Mouse (Mus musculus) lung, postnatal 0 days (tissue): ENCODE measurements at regions not wholly inside any gene's neighbourhood (a gene's known extent, or its start where the extent isn't known, plus 50 kb on each side); places are given as distances from the start of the nearest gene placed in this dataset.

ENCODE experiments used
- ATAC-seq: fragments of 200-750 bp; cut with Nextera tagmentation; 2 replicates; pipeline ENCODE4 v1.8.0; 2017; ENCODE audit warnings: moderate library complexity
- DNase-seq: peaks from one replicate; pipeline ENCODE4 v3.0.0-alpha.2; 2016; ENCODE audit warnings: low spot score
- H3K27ac ChIP-seq: fragments of 300-500 bp; sonication (generic); 2 replicates; pipeline ENCODE4 v1.5.1; 2014; ENCODE audit warnings: antibody characterized with exemption, mild to moderate bottlenecking, low read length, mixed read lengths
- H3K27me3 ChIP-seq: fragments of 300-500 bp; sonication (generic); replicated peaks from 2 replicates; pipeline ENCODE4 v1.6.1; 2014; ENCODE audit warnings: low read length, mixed read lengths; ENCODE audit not compliant: insufficient read depth
- H3K36me3 ChIP-seq: fragments of 300-500 bp; sonication (generic); 2 replicates; pipeline ENCODE4 v1.6.1; 2014; ENCODE audit warnings: low read length, mixed read lengths; ENCODE audit not compliant: insufficient read depth
- H3K4me1 ChIP-seq: fragments of 300-500 bp; sonication (generic); 2 replicates; pipeline ENCODE4 v1.6.1; 2014; ENCODE audit warnings: antibody characterized with exemption, low read depth, low read length, mixed read lengths; ENCODE audit not compliant: insufficient read depth
- H3K4me2 ChIP-seq: fragments of 300-500 bp; sonication (generic); replicated peaks from 2 replicates; pipeline ENCODE4 v1.6.1; 2014; ENCODE audit warnings: low read depth, mild to moderate bottlenecking, low read length, moderate library complexity, mixed read lengths
- H3K4me3 ChIP-seq: fragments of 300-500 bp; sonication (generic); 2 replicates; pipeline ENCODE4 v1.5.1; 2014; ENCODE audit warnings: low read depth, low read length
- H3K9ac ChIP-seq: fragments of 300-500 bp; sonication (generic); replicated peaks from 2 replicates; pipeline ENCODE4 v1.6.1; 2014; ENCODE audit warnings: low read depth, mild to moderate bottlenecking
- H3K9me3 ChIP-seq: fragments of 300-500 bp; sonication (generic); 2 replicates; pipeline ENCODE4 v1.6.1; 2016; ENCODE audit warnings: low read length, mixed read lengths
- CTCF ChIP-seq: IDR thresholded peaks from 2 replicates; pipeline ENCODE4 v1.5.1; 2016; ENCODE audit warnings: antibody characterized with exemption, mild to moderate bottlenecking
- EP300 ChIP-seq: IDR thresholded peaks from 2 replicates; pipeline ENCODE4 v1.6.1; 2016; ENCODE audit warnings: antibody characterized with exemption, mild to moderate bottlenecking, control low read depth
- WGBS: fragments of 180-500 bp; shearing (Covaris S2); extraction: QIAGEN DNeasy Blood & Tissue Kit; methylation state at CpG from one replicate; pipeline ENCODE4 v1.1.7; 2014; 5-methylcytosine and 5-hydroxymethylcytosine counted together

DNA sequence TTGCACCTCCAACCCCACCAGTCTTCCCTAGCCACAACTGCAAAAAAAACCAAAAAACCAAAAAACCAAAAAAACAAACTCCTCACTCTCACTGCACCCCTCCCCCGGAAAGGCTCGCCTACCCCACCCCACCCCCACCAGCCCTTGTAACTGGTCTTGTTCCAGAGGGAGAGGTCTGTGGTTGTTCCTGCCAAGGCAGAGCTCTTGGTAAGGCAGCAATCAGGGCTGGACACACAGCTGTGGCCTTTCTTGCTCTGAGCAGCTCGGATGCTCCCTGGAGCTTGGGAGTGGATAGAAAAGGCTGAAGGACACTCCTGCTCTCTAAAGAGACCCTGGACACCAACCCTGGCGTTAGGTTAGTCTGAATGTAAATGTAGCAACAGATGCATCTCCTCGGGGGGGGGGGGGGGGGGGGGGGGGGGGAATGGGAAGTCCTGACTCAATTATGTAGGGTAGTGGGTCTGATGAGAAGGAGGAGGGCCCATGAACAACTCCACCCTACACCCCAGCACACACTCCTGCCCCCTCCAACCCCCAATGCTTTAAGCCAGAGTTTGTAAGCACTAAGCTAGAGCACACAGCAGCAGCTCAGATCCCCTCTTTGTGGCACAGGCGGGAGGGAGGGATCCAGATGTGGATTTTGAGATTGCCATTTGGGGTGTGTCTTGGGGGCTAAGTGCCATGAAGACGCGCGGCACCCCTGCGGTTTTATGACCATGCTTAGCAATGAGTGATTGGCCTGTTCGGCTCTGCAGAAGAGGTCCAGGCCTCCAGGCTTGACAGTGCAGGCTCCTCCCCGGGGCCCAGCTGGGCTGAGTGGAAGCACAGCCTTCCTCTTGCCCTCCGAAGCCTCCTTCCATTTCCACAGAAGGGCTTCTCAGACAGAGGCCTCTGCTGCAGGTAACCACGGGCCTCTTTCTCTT, 121.0 kb upstream of the Dynlrb2 start:
- ATAC-seq (peak; percentile 17; the same call in 1 of the 2 replicates), DNase-seq (no peak)
- Histone ChIP-seq H3K27me3 (no peaks in the 10 kb centered on the region), H3K9me3 (no peaks in the 10 kb centered on the region), H3K4me1 (no peaks in the 10 kb centered on the region), H3K36me3 (no peaks in the 10 kb centered on the region), H3K9ac (no peak overlapping the region), H3K4me2 (no peak overlapping the region), H3K4me3 (no peak overlapping the region), H3K27ac (no peak overlapping the region)
- TF ChIP-seq EP300 (no peak), CTCF (no peak)
- WGBS: 53% methylated on average over 13 of the region's 14 CpGs

DNA sequence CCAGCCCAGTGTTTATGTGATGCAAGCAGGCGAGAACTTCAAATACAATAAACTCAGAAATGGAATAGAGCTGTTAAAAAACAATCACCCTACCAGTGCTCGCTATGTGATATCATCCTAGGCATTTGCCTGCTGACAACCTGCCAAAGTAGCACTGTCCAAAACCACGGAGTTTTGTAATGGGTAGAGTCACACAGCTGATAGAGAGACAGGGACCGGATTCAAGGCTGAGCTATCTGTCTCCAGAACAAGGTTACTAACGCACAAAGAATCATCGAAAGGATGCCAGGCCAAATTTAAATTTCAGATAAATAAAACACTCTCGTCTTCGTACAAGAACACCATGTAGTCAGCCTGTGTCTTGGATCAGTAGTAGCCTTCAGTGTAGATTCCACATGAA, 121.7 kb upstream of the Dynlrb2 start:
- DNase-seq (peak; percentile 29), ATAC-seq (peak; percentile 12; the same call in 1 of the 2 replicates)
- Histone ChIP-seq H3K4me3 (no peak overlapping the region), H3K4me2 (no peak overlapping the region), H3K9me3 (no peaks in the 10 kb centered on the region), H3K27me3 (no peaks in the 10 kb centered on the region), H3K36me3 (no peaks in the 10 kb centered on the region), H3K4me1 (no peaks in the 10 kb centered on the region), H3K9ac (no peak overlapping the region), H3K27ac (no peak overlapping the region)
- WGBS: 59% methylated on average over 8 of the region's 8 CpGs
- TF ChIP-seq CTCF: no peak

DNA sequence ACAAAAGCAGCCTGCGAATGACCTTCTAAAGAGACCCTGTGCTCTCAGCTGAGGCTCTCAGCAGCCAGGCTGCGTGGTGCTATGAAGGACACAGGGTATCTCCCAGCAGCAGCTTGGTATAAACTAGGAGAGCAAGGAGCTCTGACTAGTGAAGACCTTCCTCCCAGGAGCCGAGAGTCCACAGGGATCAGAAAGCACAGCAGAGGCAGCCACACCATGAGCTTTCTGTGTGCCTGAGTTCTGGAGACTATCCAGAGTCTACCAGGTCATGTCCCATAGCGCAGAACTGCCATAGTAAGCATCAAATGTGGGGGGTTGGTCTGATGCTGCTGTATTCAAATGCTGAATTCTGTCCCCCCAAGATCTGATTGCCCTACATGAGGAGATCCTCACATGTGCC, 124.2 kb upstream of the Dynlrb2 start:
- ATAC-seq: no peak
- WGBS: 91% methylated on average over 4 of the region's 4 CpGs
- Histone ChIP-seq H3K36me3 (no peaks in the 10 kb centered on the region), H3K4me1 (no peaks in the 10 kb centered on the region), H3K27ac (no peak overlapping the region), H3K27me3 (no peaks in the 10 kb centered on the region), H3K4me3 (no peak overlapping the region), H3K9ac (no peak overlapping the region), H3K9me3 (no peaks in the 10 kb centered on the region), H3K4me2 (no peak overlapping the region)
- no peak for DNase-seq
- TF ChIP-seq EP300: no peak
- TF ChIP-seq CTCF: no peak

DNA sequence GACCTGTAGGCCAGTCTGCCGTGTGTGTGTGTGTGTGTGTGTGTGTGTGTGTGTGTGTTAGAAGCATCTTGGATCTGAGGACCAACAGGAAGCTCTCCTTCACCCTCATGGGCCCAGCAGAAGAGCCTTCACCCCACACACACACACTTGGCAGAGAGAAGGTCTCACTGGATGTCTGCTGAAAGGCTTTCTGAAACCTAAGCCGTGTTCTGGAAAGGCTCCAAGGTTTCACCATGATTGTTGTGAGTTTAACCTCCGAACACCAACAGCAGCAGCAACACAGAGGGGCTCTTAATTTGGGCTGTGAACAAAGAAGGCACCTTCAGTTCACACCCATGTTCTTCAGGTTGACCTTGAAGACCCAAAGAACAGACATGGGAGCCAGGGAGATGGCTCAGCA, 124.9 kb upstream of the Dynlrb2 start:
- Histone ChIP-seq H3K9ac (no peak overlapping the region), H3K4me3 (no peak overlapping the region), H3K9me3 (no peaks in the 10 kb centered on the region), H3K27ac (no peak overlapping the region), H3K36me3 (no peaks in the 10 kb centered on the region), H3K27me3 (no peaks in the 10 kb centered on the region), H3K4me2 (no peak overlapping the region), H3K4me1 (no peaks in the 10 kb centered on the region)
- DNase-seq (no peak), ATAC-seq (no peak)
- TF ChIP-seq CTCF: no peak
- no peak for TF ChIP-seq EP300
- WGBS: 53% methylated on average over 3 of the region's 3 CpGs

DNA sequence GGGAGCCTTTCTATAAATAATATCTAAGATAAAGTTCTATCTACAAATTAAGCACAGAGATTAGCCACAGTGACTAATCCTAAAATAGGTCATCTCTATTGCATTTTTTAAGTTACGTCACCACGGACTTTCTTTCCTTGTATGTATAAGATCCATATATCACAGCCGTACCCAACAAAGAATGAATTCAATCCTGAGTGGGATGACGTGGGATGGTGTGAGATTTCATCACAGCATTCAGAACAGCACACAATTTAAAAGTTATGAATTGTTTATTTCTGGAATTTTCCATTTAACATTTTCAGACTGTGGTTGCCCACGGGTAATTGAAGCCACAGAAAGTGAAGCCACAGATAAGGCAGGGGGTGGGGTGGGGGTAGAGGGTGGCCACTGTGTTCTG, 129.0 kb upstream of the Dynlrb2 start:
- ATAC-seq (no peak), DNase-seq (no peak)
- 62% methylated on average over 5 of the region's 5 CpGs for WGBS
- Histone ChIP-seq H3K4me1 (no peaks in the 10 kb centered on the region), H3K27ac (no peak overlapping the region), H3K4me2 (no peak overlapping the region), H3K9ac (no peak overlapping the region), H3K4me3 (no peak overlapping the region), H3K27me3 (no peaks in the 10 kb centered on the region), H3K9me3 (no peaks in the 10 kb centered on the region), H3K36me3 (no peaks in the 10 kb centered on the region)
- TF ChIP-seq EP300 (no peak), CTCF (no peak)

DNA sequence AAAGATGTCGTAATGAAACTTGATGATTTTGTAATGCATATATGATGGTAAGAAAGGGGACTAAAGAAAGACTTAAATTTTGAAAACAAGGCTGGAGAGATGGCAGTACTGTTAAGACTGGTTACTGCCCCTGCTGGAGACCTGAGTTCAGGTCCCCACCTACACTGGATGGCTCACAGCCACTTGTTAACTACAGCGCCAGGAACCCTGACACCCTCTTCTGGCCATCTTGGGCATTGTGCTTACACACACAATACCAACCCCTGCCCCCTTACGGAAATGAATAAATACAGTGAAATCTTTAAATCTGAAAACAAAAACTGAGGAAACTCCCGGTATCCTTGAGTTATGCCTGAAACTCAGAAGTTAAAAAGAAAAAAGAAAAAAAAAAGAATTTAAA, 131.7 kb upstream of the Dynlrb2 start:
- no peak overlapping the region for H3K9ac ChIP-seq
- TF ChIP-seq EP300: no peak
- TF ChIP-seq CTCF: peak; percentile 59
- no peaks in the 10 kb centered on the region for H3K36me3 ChIP-seq
- 73% methylated on average over 4 of the region's 4 CpGs for WGBS
- DNase-seq (peak; percentile 45), ATAC-seq (peak; percentile 30; the same call in 1 of the 2 replicates)
- H3K9me3 ChIP-seq: no peaks in the 10 kb centered on the region
- no peak overlapping the region for H3K4me2 ChIP-seq
- H3K27me3 ChIP-seq: no peaks in the 10 kb centered on the region
- no peaks in the 10 kb centered on the region for H3K4me1 ChIP-seq
- no peak overlapping the region for H3K27ac ChIP-seq
- H3K4me3 ChIP-seq: no peak overlapping the region
